Mouse (Mus musculus): ENCODE results near the gene Il6st.

The Il6st gene

GRCm38 (mm10) chr13:112482525-112482924, 18.7 kb downstream of the Il6st start:
- no peak for DNase-seq (ENCODE audit: low read depth)

GRCm38 (mm10) chr13:112483015-112483414, 19.1 kb downstream of the Il6st start:
- no peak for DNase-seq (ENCODE audit: low read depth)

- no peak for DNase-seq (ENCODE audit: low read depth)
Observed at GRCm38 (mm10) chr13:112486236-112486635, 22.4 kb downstream of the Il6st start.

GRCm38 (mm10) chr13:112486676-112487075, 22.8 kb downstream of the Il6st start:
- no peak for DNase-seq (ENCODE audit: low read depth)

- peak; percentile 9 for DNase-seq (ENCODE audit: low read depth)
Observed at GRCm38 (mm10) chr13:112490036-112490435, 26.2 kb downstream of the Il6st start.

- DNase-seq (ENCODE audit: low read depth) = no peak
Observed at GRCm38 (mm10) chr13:112491636-112492284, 27.9 kb downstream of the Il6st start.

GRCm38 (mm10) chr13:112492285-112492678, 28.4 kb downstream of the Il6st start:
- DNase-seq (ENCODE audit: low read depth) = no peak

GRCm38 (mm10) chr13:112494590-112494989, 30.7 kb downstream of the Il6st start:
- no peak for DNase-seq (ENCODE audit: low read depth)

GRCm38 (mm10) chr13:112500027-112500426, 36.2 kb downstream of the Il6st start:
- DNase-seq (ENCODE audit: low read depth) = no peak

GRCm38 (mm10) chr13:112500466-112500865, 36.6 kb downstream of the Il6st start:
- DNase-seq (ENCODE audit: low read depth) = no peak

- DNase-seq (ENCODE audit: low read depth) = no peak
Observed at GRCm38 (mm10) chr13:112503846-112504245, 40.0 kb downstream of the Il6st start.

GRCm38 (mm10) chr13:112505436-112505835, 41.6 kb downstream of the Il6st start:
- DNase-seq (ENCODE audit: low read depth) = no peak

- no peak for DNase-seq (ENCODE audit: low read depth)
Observed at GRCm38 (mm10) chr13:112506766-112507165, 42.9 kb downstream of the Il6st start.

GRCm38 (mm10) chr13:112507691-112508090, 43.8 kb downstream of the Il6st start:
- DNase-seq (ENCODE audit: low read depth) = no peak

GRCm38 (mm10) chr13:112508487-112508886, 44.6 kb downstream of the Il6st start:
- DNase-seq (ENCODE audit: low read depth) = no peak

- DNase-seq (ENCODE audit: low read depth) = peak; percentile 31
Observed at GRCm38 (mm10) chr13:112509465-112509864, 45.6 kb downstream of the Il6st start.

GRCm38 (mm10) chr13:112510437-112511212, 46.8 kb downstream of the Il6st start:
- DNase-seq (ENCODE audit: low read depth) = no peak

GRCm38 (mm10) chr13:112511261-112511660, 47.4 kb downstream of the Il6st start:
- no peak for DNase-seq (ENCODE audit: low read depth)

- no peak for DNase-seq (ENCODE audit: low read depth)
Observed at GRCm38 (mm10) chr13:112511810-112512209, 47.9 kb downstream of the Il6st start.

- no peak for DNase-seq (ENCODE audit: low read depth)
Observed at GRCm38 (mm10) chr13:112512824-112513223, 49.0 kb downstream of the Il6st start.

- no peak for DNase-seq (ENCODE audit: low read depth)
Observed at GRCm38 (mm10) chr13:112514546-112514945, 50.7 kb downstream of the Il6st start.

- DNase-seq (ENCODE audit: low read depth) = no peak
Observed at GRCm38 (mm10) chr13:112522261-112522660, 58.4 kb downstream of the Il6st start.

GRCm38 (mm10) chr13:112522896-112523295, 59.0 kb downstream of the Il6st start:
- no peak for DNase-seq (ENCODE audit: low read depth)

All from c-Kit-positive CD71-positive TER-119-negative erythroid progenitor cells, embryonic 14.5 days (primary cell).